Mouse (Mus musculus) C2C12 (cell line): ENCODE data around the gene S1pr2.

ENCODE experiments used
- CTCF ChIP-seq: IDR thresholded peaks from one replicate; pipeline ENCODE4 v1.5.1; 2011; ENCODE audit not compliant: control insufficient read depth, insufficient read depth, insufficient read length
- MYOD1 ChIP-seq: IDR thresholded peaks from one replicate; pipeline ENCODE4 v1.6.1; 2011; ENCODE audit warnings: low read depth; ENCODE audit not compliant: control insufficient read depth, insufficient read length
- USF1 ChIP-seq: IDR thresholded peaks from one replicate; pipeline ENCODE4 v1.6.1; 2011; ENCODE audit warnings: low read depth, mild to moderate bottlenecking, control low read depth, moderate library complexity

DNA sequence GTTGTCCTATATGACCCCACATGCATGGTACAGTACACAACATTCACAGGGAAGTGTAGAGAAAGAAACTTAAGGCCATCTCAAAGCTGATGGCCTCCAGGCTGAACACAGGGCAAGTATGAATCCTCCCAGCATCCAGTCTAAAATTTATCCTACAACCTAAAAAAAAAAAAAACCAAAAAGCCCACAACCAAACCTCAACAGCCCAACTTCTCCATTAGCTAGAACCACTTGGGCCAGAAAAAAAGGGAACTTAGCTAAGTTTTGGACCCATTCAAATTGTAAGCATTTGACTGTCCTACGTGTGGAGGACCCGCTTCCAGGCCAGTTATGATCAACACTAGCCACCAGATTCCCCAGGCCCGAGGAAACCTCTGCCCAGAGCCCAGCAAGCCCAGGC lies 53.3 kb downstream of the S1pr2 start:
- TF ChIP-seq USF1 (no peak), CTCF (no peak), MYOD1 (no peak)
